Mouse (Mus musculus) stomach, postnatal 0 days (tissue): ENCODE measurements around the gene Yipf2. TPM values are rescaled to one million over a fixed set of nuclear protein-coding genes. Genes with fewer than 3 reads are reported as not detected.

Experiments used
- ATAC-seq: fragments of 200-750 bp; cut with Nextera tagmentation; 2 replicates; pipeline ENCODE4 v1.8.0; 2017; ENCODE audit not compliant: low FRiP score, low TSS enrichment
- DNase-seq: peaks from one replicate; pipeline ENCODE4 v3.0.0-alpha.2; 2016; ENCODE audit warnings: low spot score
- H3K27ac ChIP-seq: fragments of 300-500 bp; sonication (generic); replicated peaks from 2 replicates; pipeline ENCODE4 v1.5.1; 2014; ENCODE audit warnings: mild to moderate bottlenecking, control low read depth
- H3K27me3 ChIP-seq: fragments of 300-500 bp; sonication (generic); 2 replicates; pipeline ENCODE4 v1.6.1; 2014; ENCODE audit warnings: low read length; ENCODE audit not compliant: control insufficient read depth, insufficient read depth
- H3K36me3 ChIP-seq: fragments of 300-500 bp; sonication (generic); 2 replicates; pipeline ENCODE4 v1.6.1; 2014; ENCODE audit warnings: low read length, mixed read lengths; ENCODE audit not compliant: control insufficient read depth, insufficient read depth
- H3K4me1 ChIP-seq: fragments of 300-500 bp; sonication (generic); replicated peaks from 2 replicates; pipeline ENCODE4 v1.6.1; 2014; ENCODE audit warnings: antibody characterized with exemption; ENCODE audit not compliant: control insufficient read depth, insufficient read depth
- H3K4me2 ChIP-seq: fragments of 300-500 bp; sonication (generic); replicated peaks from 2 replicates; pipeline ENCODE4 v1.6.1; 2014; ENCODE audit warnings: low read depth, mild to moderate bottlenecking, control low read depth, moderate library complexity
- H3K4me3 ChIP-seq: fragments of 300-500 bp; sonication (generic); 2 replicates; pipeline ENCODE4 v1.5.1; 2014; ENCODE audit warnings: low read depth, low read length, control low read depth
- H3K9ac ChIP-seq: fragments of 300-500 bp; sonication (generic); 2 replicates; pipeline ENCODE4 v1.6.1; 2014; ENCODE audit warnings: mild to moderate bottlenecking, low read length, control low read depth, mixed read lengths
- H3K9me3 ChIP-seq: fragments of 300-500 bp; sonication (generic); 2 replicates; pipeline ENCODE4 v1.6.1; 2016; ENCODE audit warnings: low read length; ENCODE audit not compliant: control insufficient read depth
- CTCF ChIP-seq: IDR thresholded peaks from 2 replicates; pipeline ENCODE4 v1.5.1; 2016; ENCODE audit warnings: antibody characterized with exemption, low read depth, mild to moderate bottlenecking, moderate library complexity
- EP300 ChIP-seq: optimal IDR thresholded peaks from 2 replicates; pipeline ENCODE3; 2016; ENCODE audit warnings: antibody characterized with exemption
- WGBS: fragments of 180-500 bp; shearing (Covaris S2); extraction: QIAGEN DNeasy Blood & Tissue Kit; methylation state at CpG from one replicate; pipeline ENCODE4 v1.1.7; 2014; 5-methylcytosine and 5-hydroxymethylcytosine counted together
- polyA plus RNA-seq: library from polyadenylated mRNA; unstranded; fragments of >200 nt; fragmentation: Nextera tagmentation; extraction: Ambion mirVana; gene quantifications from 2 replicates; pipeline ENCODE4 v1.2.1, GENCODE M21; 2015

Gene Yipf2
- 22.5 and 25.5 TPM in 2 replicates for polyA plus RNA-seq

- H3K27ac ChIP-seq = peak within 1 kb of the TSS; percentile 90
- H3K4me3 ChIP-seq = peak within 1 kb of the TSS; percentile 76
- peaks cover 17% of the 10 kb centered on the region for H3K36me3 ChIP-seq
- ATAC-seq = peak; percentile 93
- peak within 1 kb of the TSS; percentile 89 for H3K9ac ChIP-seq
- H3K4me2 ChIP-seq = peak within 1 kb of the TSS; percentile 97
- H3K9me3 ChIP-seq = no peaks in the 10 kb centered on the region
- TF ChIP-seq CTCF (no peak), EP300 (no peak)
- H3K27me3 ChIP-seq = no peaks in the 10 kb centered on the region
- DNase-seq = peak; percentile 90
- H3K4me1 ChIP-seq = no peaks in the 10 kb centered on the region
- WGBS = 0% methylated on average over 30 of the region's 30 CpGs
These were observed at the start of gene Yipf2, which contains the start of gene Timm29 for GRCm38 (mm10) chr9:21592703-21593121. Yipf2 (minus strand) TSS chr9:21592828. Timm29 (plus strand) TSS chr9:21592722.

- Histone ChIP-seq H3K4me2 (no peak overlapping the region), H3K9ac (no peak overlapping the region), H3K4me1 (no peaks in the 10 kb centered on the region), H3K9me3 (no peaks in the 10 kb centered on the region), H3K4me3 (no peak overlapping the region), H3K27ac (no peak overlapping the region), H3K36me3 (peaks cover 59% of the 10 kb centered on the region), H3K27me3 (no peaks in the 10 kb centered on the region)
- no peak for ATAC-seq
- DNase-seq = no peak
- 93% methylated on average over 11 of the region's 11 CpGs for WGBS
- TF ChIP-seq EP300 (no peak), CTCF (no peak)
These were observed 46.4 kb upstream of the Yipf2 start for GRCm38 (mm10) chr9:21639031-21639430.

GRCm38 (mm10) chr9:21635639-21636038 is 43.0 kb upstream of the Yipf2 start:
- Histone ChIP-seq H3K36me3 (peaks cover 44% of the 10 kb centered on the region), H3K4me2 (no peak overlapping the region), H3K27me3 (no peaks in the 10 kb centered on the region), H3K4me1 (no peaks in the 10 kb centered on the region), H3K27ac (no peak overlapping the region), H3K9me3 (no peaks in the 10 kb centered on the region), H3K9ac (no peak overlapping the region), H3K4me3 (no peak overlapping the region)
- peak; percentile 33; the same call in 1 of the 2 replicates for ATAC-seq
- TF ChIP-seq EP300 = no peak
- TF ChIP-seq CTCF = no peak
- DNase-seq = no peak
- 62% methylated on average over 7 of the region's 7 CpGs for WGBS

GRCm38 (mm10) chr9:21633106-21633505 is 40.5 kb upstream of the Yipf2 start:
- 82% methylated on average over 3 of the region's 3 CpGs for WGBS

GRCm38 (mm10) chr9:21630673-21631072 is 38.0 kb upstream of the Yipf2 start:
- H3K9ac ChIP-seq = no peak overlapping the region
- no peaks in the 10 kb centered on the region for H3K4me1 ChIP-seq
- TF ChIP-seq EP300 = no peak
- TF ChIP-seq CTCF = peak; percentile 74
- no peak overlapping the region for H3K27ac ChIP-seq
- H3K27me3 ChIP-seq = no peaks in the 10 kb centered on the region
- no peak for ATAC-seq
- no peak overlapping the region for H3K4me2 ChIP-seq
- WGBS = 50% methylated on average over 3 of the region's 3 CpGs
- H3K4me3 ChIP-seq = no peak overlapping the region
- no peaks in the 10 kb centered on the region for H3K9me3 ChIP-seq
- DNase-seq = peak; percentile 42
- H3K36me3 ChIP-seq = peaks cover 9% of the 10 kb centered on the region; the same call in 1 of the 2 replicates

More at GRCm38 (mm10) chr9:21633106-21633505, 40.5 kb upstream of the Yipf2 start:
- Histone ChIP-seq H3K4me3 (no peak overlapping the region), H3K9me3 (no peaks in the 10 kb centered on the region), H3K9ac (no peak overlapping the region), H3K4me1 (no peaks in the 10 kb centered on the region), H3K4me2 (no peak overlapping the region), H3K27ac (no peak overlapping the region), H3K27me3 (no peaks in the 10 kb centered on the region), H3K36me3 (peaks cover 29% of the 10 kb centered on the region; the same call in 1 of the 2 replicates)
- DNase-seq (no peak), ATAC-seq (no peak)
- TF ChIP-seq EP300 (no peak), CTCF (no peak)

- no peak for ATAC-seq
- H3K4me3 ChIP-seq = no peak overlapping the region
- no peaks in the 10 kb centered on the region for H3K9me3 ChIP-seq
- DNase-seq = no peak
- no peak overlapping the region for H3K4me2 ChIP-seq
- no peak overlapping the region for H3K9ac ChIP-seq
- H3K27ac ChIP-seq = no peak overlapping the region
- H3K27me3 ChIP-seq = no peaks in the 10 kb centered on the region
- no peak for TF ChIP-seq CTCF
- TF ChIP-seq EP300 = no peak
- H3K36me3 ChIP-seq = no peaks in the 10 kb centered on the region
- no peaks in the 10 kb centered on the region for H3K4me1 ChIP-seq
- 77% methylated on average over 5 of the region's 5 CpGs for WGBS
These were observed 34.6 kb upstream of the Yipf2 start for GRCm38 (mm10) chr9:21627145-21627795.
